Mouse (Mus musculus): Measurements from ENCODE around the gene Lst1. TPM values are rescaled to one million over a fixed set of nuclear protein-coding genes. Genes with fewer than 3 reads are reported as not detected.

The Lst1 gene
- polyA plus RNA-seq, 1 experiment from 2014 or later: 5.9 TPM

DNA sequence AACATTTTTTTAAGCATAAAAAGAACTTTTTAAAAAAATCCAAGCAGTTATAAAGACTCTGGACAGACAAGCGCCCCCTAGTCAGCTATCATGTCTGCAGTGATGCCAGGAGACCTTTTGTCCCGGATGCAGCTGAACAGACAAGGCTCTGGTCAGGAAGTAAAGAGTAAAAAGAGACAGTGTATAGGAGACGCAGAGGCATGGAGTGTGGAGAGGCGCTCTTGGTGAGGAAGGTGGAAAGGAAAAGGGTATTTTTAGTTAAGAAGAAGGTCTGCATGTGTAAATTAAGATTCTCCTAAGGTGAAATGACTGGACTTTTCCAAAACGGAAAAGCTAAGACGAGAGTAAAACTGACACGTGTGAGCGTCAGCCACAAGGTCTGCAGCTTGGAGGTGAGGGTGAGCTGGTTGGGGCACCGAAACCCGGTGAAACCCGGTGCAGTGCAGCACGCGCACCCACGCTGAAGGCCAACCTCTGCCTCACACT, 38.4 kb upstream of the Lst1 start:
- Histone ChIP-seq H3K27me3 (no peaks in the 10 kb centered on the region), H3K27ac (no peak overlapping the region), H3K4me3 (no peak overlapping the region), H3K4me1 (no peaks in the 10 kb centered on the region), H3K9me3 (no peaks in the 10 kb centered on the region), H3K4me2 (replicated peaks) (no peak overlapping the region), H3K9ac (no peak overlapping the region), H3K36me3 (peaks cover 57% of the 10 kb centered on the region)
- ATAC-seq (ENCODE audit: insufficient number of reproducible peaks, insufficient read depth, low FRiP score, low TSS enrichment): no peak
- 86% methylated on average over 14 of the region's 14 CpGs for WGBS

- Histone ChIP-seq H3K4me3 (no peak overlapping the region), H3K4me2 (replicated peaks) (no peak overlapping the region), H3K27ac (no peak overlapping the region), H3K4me1 (no peaks in the 10 kb centered on the region), H3K27me3 (no peaks in the 10 kb centered on the region), H3K36me3 (peaks cover 57% of the 10 kb centered on the region), H3K9me3 (no peaks in the 10 kb centered on the region), H3K9ac (no peak overlapping the region)
- 93% methylated on average over 5 of the region's 5 CpGs for WGBS
- ATAC-seq (ENCODE audit: insufficient number of reproducible peaks, insufficient read depth, low FRiP score, low TSS enrichment): no peak
Measured at GRCm38 (mm10) chr17:35225456-35225855, 37.2 kb upstream of the Lst1 start.

DNA sequence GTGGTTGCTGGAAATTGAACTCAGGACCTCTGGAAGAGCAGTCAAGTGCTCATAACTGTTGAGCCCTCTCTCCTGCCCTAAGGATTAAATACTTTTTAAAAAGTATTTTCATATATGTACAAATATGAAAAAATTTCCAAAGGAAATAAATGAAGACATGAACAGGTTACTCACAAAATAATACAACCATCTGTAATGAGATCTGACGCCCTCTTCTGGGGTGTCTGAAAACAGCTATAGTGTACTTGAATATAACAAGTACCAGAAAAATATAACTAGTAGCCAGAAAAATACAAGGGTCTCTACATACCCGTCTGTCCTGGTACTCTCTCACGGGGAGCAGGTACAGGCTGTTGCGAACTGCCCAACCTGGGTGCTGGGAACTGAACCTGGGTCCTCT, 36.4 kb upstream of the Lst1 start:
- Histone ChIP-seq H3K27me3 (no peaks in the 10 kb centered on the region), H3K36me3 (peaks cover 57% of the 10 kb centered on the region), H3K4me3 (no peak overlapping the region), H3K27ac (no peak overlapping the region), H3K4me1 (no peaks in the 10 kb centered on the region), H3K9ac (no peak overlapping the region), H3K4me2 (replicated peaks) (no peak overlapping the region), H3K9me3 (no peaks in the 10 kb centered on the region)
- ATAC-seq (ENCODE audit: insufficient number of reproducible peaks, insufficient read depth, low FRiP score, low TSS enrichment): no peak
- WGBS: over 99% methylated on average over 4 of the region's 4 CpGs

DNA sequence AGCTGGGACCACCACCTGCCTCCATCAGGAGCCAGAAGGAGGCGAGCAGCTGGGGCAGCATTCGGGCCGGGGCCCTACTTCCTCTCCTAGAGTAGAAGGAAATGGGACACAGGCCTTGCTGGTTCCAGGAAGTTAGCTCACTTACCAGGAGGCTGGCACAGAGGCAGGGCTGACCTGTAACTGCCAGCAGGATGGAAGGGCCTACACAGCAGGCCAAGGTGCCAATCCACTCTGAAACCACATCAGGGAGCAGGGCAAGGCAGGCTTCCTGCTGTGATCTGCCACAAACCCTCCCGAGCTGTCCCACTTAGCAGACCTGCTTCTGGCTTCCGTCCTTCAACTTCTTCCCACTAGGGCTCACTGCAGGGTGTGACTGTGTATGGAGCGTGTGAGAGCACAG, 34.1 kb upstream of the Lst1 start:
- Histone ChIP-seq H3K4me2 (replicated peaks) (no peak overlapping the region), H3K36me3 (peaks cover 39% of the 10 kb centered on the region), H3K27me3 (no peaks in the 10 kb centered on the region), H3K4me1 (no peaks in the 10 kb centered on the region), H3K4me3 (no peak overlapping the region), H3K27ac (no peak overlapping the region), H3K9me3 (no peaks in the 10 kb centered on the region), H3K9ac (no peak overlapping the region)
- 80% methylated on average over 6 of the region's 6 CpGs for WGBS
- no peak for ATAC-seq (ENCODE audit: insufficient number of reproducible peaks, insufficient read depth, low FRiP score, low TSS enrichment)

DNA sequence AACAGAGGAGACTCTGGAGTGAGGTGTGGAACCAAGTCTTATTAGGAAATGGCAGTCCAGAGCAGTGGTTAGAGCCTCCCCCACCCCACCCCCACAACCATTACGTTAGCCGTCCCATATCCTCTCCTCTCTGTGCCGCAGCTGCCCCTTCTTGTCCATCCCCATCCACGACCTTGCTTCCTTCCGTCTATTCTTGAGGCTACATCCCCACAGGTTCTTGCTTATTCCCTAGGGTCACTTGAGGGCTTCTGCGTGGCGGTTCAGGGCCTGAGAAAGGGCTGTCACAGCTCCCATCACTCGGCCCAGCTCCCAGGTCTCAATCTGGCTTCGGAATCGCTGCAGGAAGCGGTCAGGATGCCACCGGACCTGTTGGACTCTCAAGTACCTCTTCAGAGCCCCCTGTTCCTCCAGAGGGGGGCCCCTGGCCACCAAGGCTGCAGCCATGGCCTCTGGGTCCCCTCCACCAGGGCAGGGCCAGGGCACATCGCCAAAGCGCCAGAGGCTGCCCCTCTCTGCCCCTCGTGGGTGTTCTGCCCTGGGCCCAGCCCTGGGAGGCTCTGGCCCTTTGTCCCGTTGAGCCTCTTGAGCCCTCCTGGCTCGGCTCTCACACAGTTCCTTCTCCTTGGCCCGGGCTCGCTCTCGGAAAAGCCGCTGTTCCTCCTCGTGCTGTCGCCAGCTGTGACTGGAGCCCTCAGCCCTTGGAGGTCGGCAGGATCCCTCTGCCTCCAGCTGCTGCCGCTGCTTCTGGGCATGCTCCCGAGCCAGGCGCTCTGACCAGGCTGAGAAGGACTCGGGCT, 32.1 kb upstream of the Lst1 start, which contains the start of gene Gm16181:
Gene Gm16181, plus strand, starts transcription at position 679 of the 797 bp plus-strand sequence.
- Histone ChIP-seq H3K4me3 (no peak within 1 kb of the TSS), H3K4me1 (no peaks in the 10 kb centered on the region), H3K9ac (no peak within 1 kb of the TSS), H3K4me2 (replicated peaks) (no peak within 1 kb of the TSS), H3K27ac (no peak within 1 kb of the TSS), H3K36me3 (peaks cover 31% of the 10 kb centered on the region), H3K27me3 (no peaks in the 10 kb centered on the region), H3K9me3 (no peaks in the 10 kb centered on the region)
- 82% methylated on average over 28 of the region's 28 CpGs for WGBS
- no peak for ATAC-seq (ENCODE audit: insufficient number of reproducible peaks, insufficient read depth, low FRiP score, low TSS enrichment)

- no peaks in the 10 kb centered on the region for H3K27me3 ChIP-seq
- H3K36me3 ChIP-seq: peaks cover 25% of the 10 kb centered on the region
- no peak overlapping the region for H3K4me2 ChIP-seq (replicated peaks)
- no peak overlapping the region for H3K9ac ChIP-seq
- H3K4me1 ChIP-seq: 0 out of 2 replicates have a peak, but pooled peaks cover 2% of the 10 kb centered on the region
- ATAC-seq (ENCODE audit: insufficient number of reproducible peaks, insufficient read depth, low FRiP score, low TSS enrichment): no peak
- no peak overlapping the region for H3K4me3 ChIP-seq
- H3K9me3 ChIP-seq: no peaks in the 10 kb centered on the region
- no peak overlapping the region for H3K27ac ChIP-seq
- WGBS: 85% methylated on average over 6 of the region's 6 CpGs
Measured at GRCm38 (mm10) chr17:35219601-35220041, 31.4 kb upstream of the Lst1 start.

GRCm38 (mm10) chr17:35218516-35219193, 30.4 kb upstream of the Lst1 start:
- no peak for ATAC-seq (ENCODE audit: insufficient number of reproducible peaks, insufficient read depth, low FRiP score, low TSS enrichment)
- no peak overlapping the region for H3K4me2 ChIP-seq (replicated peaks)
- WGBS: 76% methylated on average over 18 of the region's 18 CpGs

GRCm38 (mm10) chr17:35213071-35213470, 24.8 kb upstream of the Lst1 start:
- 91% methylated on average over 5 of the region's 5 CpGs for WGBS
- no peak overlapping the region for H3K4me3 ChIP-seq

More at GRCm38 (mm10) chr17:35218516-35219193, 30.4 kb upstream of the Lst1 start:
- H3K4me3 ChIP-seq: no peak overlapping the region
- H3K9ac ChIP-seq: no peak overlapping the region
- no peaks in the 10 kb centered on the region for H3K9me3 ChIP-seq
- 0 out of 2 replicates have a peak, but pooled peaks cover 3% of the 10 kb centered on the region for H3K4me1 ChIP-seq
- no peaks in the 10 kb centered on the region for H3K27me3 ChIP-seq
- H3K27ac ChIP-seq: 0 out of 2 replicates have a peak overlapping the region, but pooled peaks have one; percentile 6
- H3K36me3 ChIP-seq: peaks cover 24% of the 10 kb centered on the region

DNA sequence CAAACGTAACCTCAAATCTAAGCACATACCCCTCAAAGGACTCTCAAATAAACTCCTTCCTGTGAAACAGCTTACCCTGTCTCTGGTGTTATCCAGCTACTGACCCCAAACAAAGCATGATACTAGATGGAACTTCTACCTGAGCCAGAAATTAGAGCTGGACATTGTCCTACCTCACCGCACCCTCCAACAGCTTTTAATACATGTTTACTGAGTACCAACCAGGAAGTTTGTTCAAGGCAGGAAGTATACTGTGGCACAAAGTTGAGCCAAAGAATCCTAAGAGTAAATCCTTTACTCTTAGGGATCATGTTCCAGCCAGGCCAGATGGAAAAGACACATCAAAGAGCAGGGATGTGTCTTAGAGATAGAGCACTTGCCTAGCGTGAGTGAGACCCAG, 22.4 kb upstream of the Lst1 start:
- WGBS: 75% methylated on average over 3 of the region's 3 CpGs
- Histone ChIP-seq H3K27ac (no peak overlapping the region), H3K9me3 (no peaks in the 10 kb centered on the region), H3K36me3 (no peaks in the 10 kb centered on the region), H3K4me3 (no peak overlapping the region), H3K27me3 (no peaks in the 10 kb centered on the region), H3K4me2 (replicated peaks) (no peak overlapping the region), H3K4me1 (0 out of 2 replicates have a peak, but pooled peaks cover 3% of the 10 kb centered on the region), H3K9ac (no peak overlapping the region)
- ATAC-seq (ENCODE audit: insufficient number of reproducible peaks, insufficient read depth, low FRiP score, low TSS enrichment): no peak

More at GRCm38 (mm10) chr17:35213071-35213470, 24.8 kb upstream of the Lst1 start:
- H3K4me1 ChIP-seq: 0 out of 2 replicates have a peak, but pooled peaks cover 3% of the 10 kb centered on the region
- no peak for ATAC-seq (ENCODE audit: insufficient number of reproducible peaks, insufficient read depth, low FRiP score, low TSS enrichment)
- no peak overlapping the region for H3K4me2 ChIP-seq (replicated peaks)
- no peak overlapping the region for H3K9ac ChIP-seq
- H3K27ac ChIP-seq: no peak overlapping the region
- no peaks in the 10 kb centered on the region for H3K36me3 ChIP-seq
- H3K27me3 ChIP-seq: no peaks in the 10 kb centered on the region
- H3K9me3 ChIP-seq: no peaks in the 10 kb centered on the region

DNA sequence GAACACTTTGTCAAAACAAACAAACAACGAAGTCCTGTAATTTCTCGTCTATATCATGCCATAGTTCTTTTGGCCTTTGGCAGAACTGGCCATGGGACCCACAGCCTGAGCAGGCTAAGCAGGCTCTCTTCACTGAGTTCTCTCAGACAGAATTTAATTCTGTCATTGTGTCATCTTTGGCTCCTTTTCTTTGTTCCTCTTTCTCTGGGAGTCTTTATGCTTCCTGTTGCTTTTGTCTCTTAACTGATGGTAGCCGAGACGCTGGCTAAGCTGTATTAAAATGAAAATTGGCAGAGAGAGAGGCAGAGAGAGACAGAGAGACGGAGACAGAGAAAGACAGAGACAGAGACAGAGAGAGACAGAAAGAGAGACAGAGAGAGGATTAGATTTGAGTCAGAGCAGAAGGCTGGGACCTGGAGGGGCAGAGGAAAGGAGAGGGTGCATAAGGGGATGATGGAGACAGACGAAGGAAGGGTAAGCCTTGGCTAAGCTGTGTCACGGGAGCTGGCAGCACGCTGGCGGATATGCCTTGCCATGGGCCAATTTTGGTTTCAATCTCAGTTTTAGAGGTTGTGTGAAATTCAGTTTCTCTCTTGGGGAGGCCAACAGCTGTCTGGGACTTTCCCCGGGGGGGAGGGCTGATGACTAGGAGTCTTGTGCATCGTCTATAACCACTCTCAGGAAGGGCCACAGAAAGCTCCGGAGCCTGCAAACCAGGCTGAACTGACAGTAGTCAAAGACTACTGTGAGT, 21.7 kb upstream of the Lst1 start:
- Histone ChIP-seq H3K4me3 (no peak overlapping the region), H3K27ac (no peak overlapping the region), H3K4me1 (0 out of 2 replicates have a peak, but pooled peaks cover 3% of the 10 kb centered on the region), H3K9me3 (no peaks in the 10 kb centered on the region), H3K4me2 (replicated peaks) (no peak overlapping the region), H3K9ac (no peak overlapping the region), H3K27me3 (peaks cover 6% of the 10 kb centered on the region), H3K36me3 (no peaks in the 10 kb centered on the region)
- 82% methylated on average over 12 of the region's 12 CpGs for WGBS
- ATAC-seq (ENCODE audit: insufficient number of reproducible peaks, insufficient read depth, low FRiP score, low TSS enrichment): no peak

DNA sequence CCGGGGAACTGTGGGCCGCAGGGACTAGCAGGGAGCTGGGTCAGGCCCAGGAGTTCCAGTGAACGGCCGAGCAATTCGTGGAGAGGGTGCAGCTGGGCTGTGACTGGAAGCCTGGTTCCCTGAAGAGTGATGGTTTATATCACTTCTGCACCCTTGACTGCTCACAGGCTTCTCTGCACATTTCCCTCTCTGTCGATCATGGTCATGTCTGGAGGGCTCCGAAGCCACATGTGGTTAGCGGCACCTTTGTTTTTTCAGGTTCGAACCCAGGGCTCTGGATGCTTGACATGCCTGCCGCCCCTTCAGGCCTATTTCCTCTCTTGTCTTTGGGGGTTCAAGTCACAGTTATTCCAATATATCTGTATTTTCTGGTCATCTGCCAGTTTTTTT, 17.1 kb upstream of the Lst1 start:
- Histone ChIP-seq H3K27ac (no peak overlapping the region), H3K4me3 (no peak overlapping the region), H3K36me3 (no peaks in the 10 kb centered on the region), H3K9me3 (no peaks in the 10 kb centered on the region), H3K9ac (no peak overlapping the region), H3K4me2 (replicated peaks) (no peak overlapping the region), H3K4me1 (no peaks in the 10 kb centered on the region), H3K27me3 (peaks cover 50% of the 10 kb centered on the region)
- ATAC-seq (ENCODE audit: insufficient number of reproducible peaks, insufficient read depth, low FRiP score, low TSS enrichment): no peak
- WGBS: 55% methylated on average over 10 of the region's 10 CpGs

Measured in embryonic facial prominence, embryonic 12.5 days (tissue).